Mouse (Mus musculus) left cerebral cortex, postnatal 14 days (tissue): ENCODE data around the gene Ndufc2. TPM values are rescaled to one million over a fixed set of nuclear protein-coding genes. Genes with fewer than 3 reads are reported as not detected.

Experiments
- DNase-seq, 2 experiments: peaks; one replicate each; pipeline ENCODE4 v3.0.0; 2021 to 2022; ENCODE audit warnings: low spot score in 2 of 2, mixed read lengths in 1 of 2
- intact Hi-C: fragments of 180-260 bp; cut with DNase I; formaldehyde crosslinking; loops from one replicate; pipeline ENCODE4 v1.15.1; 2025
- long read RNA-seq, 2 experiments: library from polyadenylated mRNA; stranded (forward); transcript quantifications; one replicate each; pipeline ENCODE4 v2.0.0; 2021
- total RNA-seq, 2 experiments: library from RNA; stranded (reverse); gene quantifications; 2 replicates each; pipeline ENCODE4 v1.2.3; 2021

The Ndufc2 gene
- total RNA-seq = 100 to 1,000 TPM; 242 to 265 TPM
- long read RNA-seq, experiment 1, transcript Ndufc2-201 (3 exons, 683 nt) = major isoform, 134 of 137 reads
- long read RNA-seq, experiment 1, partial matches to known transcripts = 1 of 137 reads
- long read RNA-seq, experiment 1, other reads (novel, unspliced or antisense) = 0 of 137 reads
- long read RNA-seq, experiment 2, transcript Ndufc2-201 (3 exons, 683 nt) = major isoform, 81 of 82 reads
- long read RNA-seq, experiment 2, partial matches to known transcripts = 0 of 82 reads
- long read RNA-seq, experiment 2, other reads (novel, unspliced or antisense) = 1 of 82 reads

- intact Hi-C loops = no loop called here
- peak; percentile 83 for DNase-seq
Observed at GRCm38 (mm10) chr7:97399960-97400715, at the start of gene Ndufc2. Gene Ndufc2 (plus strand): TSS chr7:97400003.

GRCm38 (mm10) chr7:97350891-97351290 is 48.9 kb upstream of the Ndufc2 start:
- intact Hi-C loops = no loop called here
- no peak for DNase-seq

- intact Hi-C loops = no loop called here
- DNase-seq = no peak
Observed at GRCm38 (mm10) chr7:97351792-97352513, 47.9 kb upstream of the Ndufc2 start.

DNA sequence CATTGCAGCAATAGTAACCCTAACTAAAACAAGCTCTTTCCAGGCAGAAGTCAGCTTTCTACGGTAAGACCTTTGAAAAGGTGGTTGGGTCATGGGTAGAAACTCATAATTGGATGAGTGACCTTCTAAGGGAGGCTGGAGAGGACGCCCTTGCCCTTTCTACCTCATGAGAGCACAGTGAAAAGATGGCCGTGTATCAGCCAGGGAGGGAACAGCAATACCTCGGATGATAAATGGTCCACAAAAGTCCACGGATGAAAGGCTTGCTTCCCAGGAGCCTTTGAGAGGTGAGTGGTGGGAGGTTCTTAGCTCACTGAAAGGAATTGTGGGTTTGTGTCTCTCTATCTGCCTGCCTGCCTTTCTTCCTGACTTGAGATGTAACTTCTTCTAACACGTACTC is 46.4 kb upstream of the Ndufc2 start:
- DNase-seq = no peak
- intact Hi-C loops = no loop called here

GRCm38 (mm10) chr7:97355068-97355841 is 44.5 kb upstream of the Ndufc2 start:
- DNase-seq = peak in 1 of 2 experiments; percentile 53
- intact Hi-C loops = no loop called here

DNA sequence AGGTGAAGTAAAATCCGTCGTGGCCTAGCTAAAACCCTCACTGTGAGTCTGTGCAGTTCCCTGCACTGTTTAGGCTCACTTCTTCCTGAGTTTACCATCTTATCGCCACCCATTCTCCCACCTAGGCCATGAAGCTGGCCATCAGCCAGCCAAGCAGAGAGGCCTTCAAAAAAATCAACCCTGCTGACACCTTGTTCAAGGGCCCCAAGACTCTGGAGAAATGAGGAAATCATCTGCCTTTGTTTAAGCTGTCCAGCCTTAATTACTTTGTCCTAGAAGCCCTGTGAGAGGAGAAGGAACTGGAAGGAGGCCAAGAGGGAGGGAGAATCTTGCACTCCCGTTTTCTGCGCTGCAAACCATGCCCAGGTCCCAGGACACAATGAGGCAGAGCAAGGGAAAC is 43.5 kb upstream of the Ndufc2 start:
- intact Hi-C loops = no loop called here
- DNase-seq = no peak

GRCm38 (mm10) chr7:97356875-97357276 is 42.9 kb upstream of the Ndufc2 start:
- intact Hi-C loops = no loop called here
- DNase-seq = peak in 1 of 2 experiments; percentile 36

DNA sequence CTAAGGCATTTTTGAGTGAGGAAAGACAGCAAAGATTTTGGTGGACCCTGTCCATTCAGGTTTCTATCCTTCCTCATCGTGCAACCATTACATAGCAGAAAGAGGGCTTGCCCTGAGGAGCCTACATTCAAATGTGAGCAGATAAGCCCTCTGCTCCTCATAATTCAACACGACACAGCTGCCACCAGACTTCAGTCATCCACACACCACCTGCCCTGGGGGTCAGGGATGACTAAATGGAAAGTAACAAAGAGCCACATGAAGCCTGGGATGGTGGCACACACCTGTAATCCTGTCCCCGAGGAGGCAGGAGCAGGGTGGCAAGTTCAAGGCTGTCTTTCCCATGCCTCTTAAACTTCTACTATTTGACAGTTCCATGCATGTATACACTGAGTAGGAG is 42.0 kb upstream of the Ndufc2 start:
- intact Hi-C loops = no loop called here
- DNase-seq = no peak

DNA sequence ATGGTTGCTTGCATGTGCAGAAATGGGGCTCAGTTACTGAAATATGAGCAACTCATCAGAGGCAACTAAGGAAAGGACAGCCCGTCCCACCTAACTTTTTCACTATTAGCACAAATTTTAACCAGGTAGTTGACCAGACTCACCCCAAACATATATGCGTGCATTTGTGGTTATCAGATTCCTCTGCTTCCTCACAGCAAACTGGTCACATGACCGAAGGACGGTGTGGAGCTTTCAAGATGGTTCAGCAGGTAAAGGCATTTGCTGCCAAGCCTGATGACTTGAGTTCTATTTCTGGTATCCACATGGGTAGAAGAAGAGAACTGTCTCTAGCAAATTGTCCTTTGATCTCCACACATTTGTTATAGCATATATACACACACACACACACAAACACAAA is 41.5 kb upstream of the Ndufc2 start:
- intact Hi-C loops = no loop called here

DNA sequence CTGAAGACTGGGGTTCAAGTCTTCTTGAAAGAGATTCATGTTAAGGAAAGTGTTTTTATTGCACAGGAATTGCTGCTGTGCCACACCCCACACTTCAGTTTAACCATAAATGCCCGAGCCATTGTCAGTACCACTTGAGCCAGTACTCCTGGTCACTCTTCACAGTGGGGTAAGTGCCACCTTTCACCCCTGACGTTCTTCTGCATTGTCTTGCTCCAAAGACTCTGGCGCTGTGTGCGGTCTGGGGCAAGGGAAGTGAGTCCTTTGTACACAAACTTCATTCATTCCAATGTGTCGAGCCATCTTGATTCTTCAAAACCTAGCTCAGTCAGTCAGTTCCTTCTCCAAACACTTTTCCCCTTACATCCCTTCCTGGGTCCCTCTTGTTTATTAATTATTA is 39.6 kb upstream of the Ndufc2 start:
- intact Hi-C loops = no loop called here
- DNase-seq = no peak

More for the DNA sequence above, 41.5 kb upstream of the Ndufc2 start:
- no peak for DNase-seq

GRCm38 (mm10) chr7:97360955-97361354 is 38.8 kb upstream of the Ndufc2 start:
- DNase-seq = no peak
- intact Hi-C loops = no loop called here

DNA sequence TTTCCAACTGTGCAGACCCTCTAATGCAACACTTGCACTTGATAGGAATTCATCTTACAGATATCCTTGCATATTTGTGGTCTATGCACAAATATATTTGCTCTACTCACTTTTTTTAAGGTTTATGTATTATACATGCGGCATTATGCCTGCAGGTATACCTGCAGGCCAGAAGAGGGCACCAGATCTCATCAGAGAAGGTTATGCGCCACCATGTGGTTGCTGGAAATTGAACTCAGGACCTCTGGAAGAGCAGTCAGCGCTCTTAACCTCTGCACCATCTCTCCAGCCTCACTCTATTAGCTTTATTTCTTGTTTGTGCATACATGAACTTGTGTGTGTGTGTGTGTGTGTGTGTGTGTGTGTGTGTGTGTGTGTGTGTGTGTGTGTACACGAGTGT is 38.3 kb upstream of the Ndufc2 start:
- no peak for DNase-seq
- intact Hi-C loops = no loop called here

DNA sequence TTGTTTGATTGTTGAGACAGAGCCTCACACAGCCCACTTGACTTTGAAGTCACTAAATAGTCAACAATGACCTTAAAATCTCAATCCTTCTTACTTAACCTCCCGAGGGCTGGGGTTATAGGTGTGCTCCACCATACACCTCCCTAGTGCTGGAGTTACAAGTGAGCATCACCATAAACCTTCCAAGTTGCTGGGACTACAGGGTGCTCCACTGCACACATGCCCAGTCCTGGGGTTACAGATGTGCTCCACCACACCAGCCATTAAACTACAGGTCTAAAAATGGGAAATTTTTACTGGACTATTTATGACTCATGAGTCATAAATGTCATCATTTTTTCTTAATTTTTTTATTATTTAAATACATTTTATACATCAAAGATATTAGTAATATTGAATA is 33.9 kb upstream of the Ndufc2 start:
- DNase-seq = no peak
- intact Hi-C loops = no loop called here

- intact Hi-C loops = no loop called here
- DNase-seq = no peak
Observed at GRCm38 (mm10) chr7:97375101-97375500, 24.7 kb upstream of the Ndufc2 start.

- no peak for DNase-seq
- intact Hi-C loops = no loop called here
Observed at GRCm38 (mm10) chr7:97375906-97376305, 23.9 kb upstream of the Ndufc2 start.

DNA sequence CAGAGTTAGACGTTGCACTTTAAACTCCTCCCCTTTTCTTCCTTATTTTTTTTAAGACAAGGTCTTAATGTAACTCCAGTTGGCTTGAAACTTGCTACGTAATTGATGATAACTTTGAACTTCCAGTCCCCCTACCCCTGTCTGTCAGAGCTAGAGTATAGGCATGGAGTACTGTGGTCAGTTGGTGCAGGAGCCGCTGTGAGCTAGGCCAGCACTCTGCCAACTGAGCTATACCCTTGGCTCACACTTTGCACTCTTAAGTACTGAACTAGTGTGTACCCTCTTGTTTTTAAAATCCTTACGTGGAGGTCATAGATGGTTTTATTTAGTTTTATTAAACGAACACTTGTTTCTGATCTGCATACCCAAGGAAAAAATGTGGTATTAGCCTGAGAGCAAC is 20.5 kb upstream of the Ndufc2 start:
- no peak for DNase-seq
- intact Hi-C loops = no loop called here

DNA sequence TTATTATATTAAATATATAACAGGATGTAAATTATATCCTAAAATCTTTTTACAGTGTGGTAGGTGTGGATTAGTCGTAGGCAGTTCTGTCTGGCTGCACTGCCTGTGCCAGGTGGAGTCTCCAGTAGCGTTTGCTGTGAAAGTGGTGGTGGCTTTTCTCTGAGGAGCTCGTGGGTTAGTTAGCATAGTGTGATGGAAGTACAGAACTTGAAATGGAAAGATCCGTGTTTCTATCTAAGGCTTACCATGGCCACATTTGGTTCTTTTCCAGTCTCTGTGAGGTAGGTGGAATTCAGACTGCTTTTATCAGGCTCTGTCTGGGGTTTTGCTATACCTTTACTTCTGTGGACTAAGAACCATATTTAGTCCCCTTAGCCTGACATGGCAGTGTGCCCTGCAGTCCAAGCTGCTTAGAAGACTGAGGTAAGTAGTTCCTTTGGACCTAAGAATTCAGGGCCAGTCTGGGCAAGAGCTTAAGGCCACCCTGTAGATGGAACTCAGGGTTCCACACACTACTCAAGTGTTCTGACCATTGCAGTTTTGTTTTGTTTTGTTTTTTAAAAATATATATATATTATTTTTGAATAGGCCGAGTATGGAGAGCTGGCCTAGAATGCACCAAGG is 19.2 kb upstream of the Ndufc2 start:
- intact Hi-C loops = no loop called here
- DNase-seq = no peak

DNA sequence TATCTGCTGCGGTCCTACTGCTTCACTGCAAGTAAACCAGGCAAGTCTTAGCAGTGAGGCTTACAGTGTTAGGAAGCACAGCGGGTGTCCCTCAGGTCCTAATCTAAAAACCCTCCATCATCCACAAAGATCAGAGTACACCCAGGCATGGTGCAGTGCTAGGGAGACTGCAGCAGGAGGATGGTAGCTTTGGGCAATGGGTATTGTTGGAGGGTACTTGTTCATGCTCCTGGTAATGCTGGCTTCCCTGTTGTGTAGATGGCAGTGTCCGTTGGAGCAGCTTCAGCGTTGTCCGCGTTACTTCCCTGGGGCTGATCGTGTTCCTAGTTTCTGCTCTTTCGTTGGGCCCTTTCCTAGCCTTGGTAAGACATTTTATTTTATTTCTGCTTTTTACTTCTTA is 17.1 kb upstream of the Ndufc2 start:
- no peak for DNase-seq
- intact Hi-C loops = no loop called here

DNA sequence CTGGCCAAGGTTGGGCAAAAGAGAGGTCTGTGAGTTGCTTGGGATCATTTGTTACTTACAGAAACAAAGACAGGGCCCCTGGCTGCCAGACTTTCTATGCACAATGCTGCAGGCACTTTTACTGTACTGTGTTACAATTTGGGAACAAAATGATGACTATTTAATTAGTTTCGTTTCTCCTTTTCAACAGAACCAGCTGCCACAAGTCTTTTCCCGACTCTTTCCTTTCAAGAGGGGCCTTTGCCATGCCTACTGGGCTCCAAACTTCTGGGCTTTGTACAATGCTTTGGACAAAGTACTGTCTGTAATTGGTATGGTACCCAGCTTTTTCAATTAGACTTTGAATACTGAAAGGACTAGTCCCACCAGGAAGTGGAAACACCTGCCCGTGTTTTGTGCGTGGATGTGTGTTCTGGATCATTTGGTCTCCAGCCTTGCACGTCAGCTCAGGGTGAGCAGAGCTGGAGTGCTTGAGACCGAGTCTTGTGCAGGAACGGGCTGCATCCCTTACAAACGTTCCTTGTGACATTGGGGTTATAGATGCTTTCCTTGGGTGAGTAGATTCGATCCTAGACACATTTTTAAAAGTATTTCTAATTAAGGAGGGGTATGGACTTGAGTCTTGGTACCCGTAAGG is 16.2 kb upstream of the Ndufc2 start:
- no peak for DNase-seq
- intact Hi-C loops = no loop called here
